Mouse (Mus musculus) embryo, embryonic 10.5 days (tissue): ENCODE results near the gene Clybl.

Experiments used
- DNase-seq: peaks from one replicate; pipeline ENCODE4 v3.0.0-alpha.2; 2015; ENCODE audit warnings: low spot score

Gene Clybl

GRCm38 (mm10) chr14:122300261-122300660 lies 118.8 kb downstream of the Clybl start:
- DNase-seq: no peak

- no peak for DNase-seq
These were observed 122.3 kb downstream of the Clybl start for GRCm38 (mm10) chr14:122303821-122304220.

- no peak for DNase-seq
These were observed 123.6 kb downstream of the Clybl start for GRCm38 (mm10) chr14:122305132-122305531.

- no peak for DNase-seq
These were observed 130.9 kb downstream of the Clybl start for GRCm38 (mm10) chr14:122312415-122312814.

- DNase-seq: no peak
These were observed 131.8 kb downstream of the Clybl start for GRCm38 (mm10) chr14:122313328-122313727.

GRCm38 (mm10) chr14:122315743-122316142 lies 134.2 kb downstream of the Clybl start:
- DNase-seq: no peak

GRCm38 (mm10) chr14:122322136-122322535 lies 140.6 kb downstream of the Clybl start:
- DNase-seq: peak; percentile 79

GRCm38 (mm10) chr14:122323838-122324458 lies 142.4 kb downstream of the Clybl start:
- no peak for DNase-seq

DNA sequence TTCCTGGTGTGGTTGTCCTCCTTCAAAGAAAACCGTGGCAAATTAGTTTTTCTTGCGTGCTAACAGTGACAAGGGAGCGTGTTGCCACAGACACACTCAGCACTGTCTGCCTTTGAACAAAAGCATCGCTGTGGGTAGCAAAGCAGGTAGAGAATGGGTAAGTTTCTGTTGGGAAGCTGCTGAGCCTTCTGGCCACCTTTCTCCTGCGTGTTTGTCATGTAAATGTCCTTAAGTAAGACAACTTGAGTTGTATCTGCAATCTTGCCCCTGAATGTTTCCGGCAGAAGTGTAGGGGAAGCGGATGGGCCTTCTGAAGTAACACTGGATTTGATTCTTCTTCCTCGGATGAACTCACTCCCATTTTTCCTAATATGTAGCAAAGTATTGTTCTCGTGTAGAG lies 148.6 kb downstream of the Clybl start:
- DNase-seq: no peak

- DNase-seq: no peak
These were observed 149.2 kb downstream of the Clybl start for GRCm38 (mm10) chr14:122330716-122331115.

GRCm38 (mm10) chr14:122331635-122332460 lies 150.3 kb downstream of the Clybl start:
- peak; percentile 10 for DNase-seq

- no peak for DNase-seq
These were observed 155.5 kb downstream of the Clybl start for GRCm38 (mm10) chr14:122336957-122337356.

GRCm38 (mm10) chr14:122338784-122339183 lies 157.3 kb downstream of the Clybl start:
- no peak for DNase-seq

DNA sequence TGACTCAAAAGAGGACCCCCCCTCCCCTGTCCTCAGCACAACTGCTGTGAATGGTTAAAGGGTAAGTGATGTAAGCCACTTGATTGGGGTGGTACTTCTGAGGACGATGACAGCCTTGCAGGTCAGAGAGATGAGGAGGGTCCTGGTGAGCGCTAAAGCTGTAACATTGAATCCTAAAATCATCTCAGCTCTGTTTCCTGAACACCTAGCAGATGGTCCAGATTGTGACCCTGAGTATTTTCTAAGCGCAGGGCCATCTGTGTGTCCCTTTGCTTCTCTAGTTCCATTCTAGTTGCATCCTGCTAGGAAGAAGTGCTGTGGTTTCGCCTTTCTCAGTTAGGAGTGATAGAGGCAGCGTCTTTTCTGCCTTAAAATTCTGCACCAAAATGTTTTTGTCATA lies 158.6 kb downstream of the Clybl start:
- no peak for DNase-seq

DNA sequence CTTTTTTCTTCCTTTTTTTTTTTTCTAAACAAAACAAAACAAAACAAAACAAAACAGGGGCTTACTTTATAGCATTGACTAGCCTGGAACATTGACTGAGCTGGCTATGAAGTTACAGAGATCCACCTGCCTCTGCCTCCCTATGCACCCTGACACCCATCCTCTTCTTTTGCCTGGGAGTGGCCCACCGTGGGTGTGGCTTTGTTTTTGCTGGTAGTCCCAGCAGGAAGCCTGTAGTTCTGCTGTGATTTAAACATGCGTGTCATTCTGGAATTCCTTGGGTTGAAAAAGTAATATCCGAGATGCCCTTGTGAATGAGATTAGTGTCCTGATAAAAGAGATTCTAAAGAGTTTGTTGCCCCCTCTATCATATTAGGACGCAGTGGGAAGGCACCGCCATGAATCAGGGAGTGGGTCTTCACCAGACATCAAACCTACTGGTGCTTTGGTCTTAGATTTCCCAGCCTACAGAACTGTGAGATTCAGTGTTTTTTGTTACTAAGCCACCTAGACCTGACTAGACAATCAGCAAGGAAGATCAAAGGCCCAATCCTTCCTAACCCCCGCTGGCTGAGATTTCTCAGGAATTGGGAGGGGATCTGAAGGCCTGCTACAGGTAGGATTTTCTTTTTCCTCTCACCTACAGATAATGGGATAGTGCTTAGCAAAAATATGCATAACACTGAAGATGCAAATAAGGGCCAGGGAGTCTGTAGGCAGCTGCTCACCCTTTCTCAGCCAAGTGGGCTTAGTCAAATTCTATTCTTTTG lies 160.3 kb downstream of the Clybl start:
- no peak for DNase-seq

DNA sequence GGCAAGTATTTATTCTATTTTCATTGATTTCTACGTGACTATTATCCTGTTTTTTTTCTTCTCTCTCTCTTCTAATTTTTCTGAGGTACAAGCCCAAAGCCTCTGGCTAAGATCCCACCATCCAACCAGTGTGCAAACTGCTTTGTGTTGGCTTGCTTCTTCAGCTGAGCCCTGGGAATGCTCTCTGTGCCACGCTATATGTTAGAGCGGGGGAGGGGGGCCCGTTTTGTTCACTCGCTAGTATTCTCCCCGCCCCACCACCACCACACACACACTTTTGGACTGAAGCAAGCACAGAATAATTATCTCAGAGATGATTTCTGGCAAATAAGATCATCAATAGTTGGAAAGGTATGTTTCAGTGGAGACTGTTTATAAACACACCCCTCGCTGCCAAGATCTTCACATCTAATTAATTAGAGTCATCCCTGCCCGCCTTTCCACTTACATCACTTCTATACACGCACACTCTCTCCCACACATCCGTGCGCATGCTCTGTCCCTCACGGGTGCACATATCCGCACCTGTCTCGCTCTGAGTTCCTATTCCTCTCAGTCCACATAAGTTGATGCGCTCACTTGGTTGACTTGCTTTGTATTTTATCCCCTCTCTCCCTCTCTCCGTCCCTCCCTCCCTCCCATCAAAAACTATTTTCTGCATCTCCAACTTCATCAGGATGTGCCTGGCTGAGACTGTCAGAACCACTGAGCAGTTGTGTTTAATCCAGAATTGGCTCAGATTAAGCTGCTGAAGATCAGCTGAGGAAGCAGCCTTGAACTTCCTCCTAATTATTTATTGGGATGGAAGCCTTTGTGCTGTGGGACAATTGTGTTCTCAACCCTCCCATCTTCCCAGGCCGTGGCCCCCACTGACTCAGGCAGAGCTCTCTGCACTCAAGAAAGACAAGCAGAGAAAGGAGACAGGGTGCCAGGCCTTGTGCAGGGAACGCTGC lies 163.0 kb downstream of the Clybl start:
- DNase-seq: peak; percentile 33

DNA sequence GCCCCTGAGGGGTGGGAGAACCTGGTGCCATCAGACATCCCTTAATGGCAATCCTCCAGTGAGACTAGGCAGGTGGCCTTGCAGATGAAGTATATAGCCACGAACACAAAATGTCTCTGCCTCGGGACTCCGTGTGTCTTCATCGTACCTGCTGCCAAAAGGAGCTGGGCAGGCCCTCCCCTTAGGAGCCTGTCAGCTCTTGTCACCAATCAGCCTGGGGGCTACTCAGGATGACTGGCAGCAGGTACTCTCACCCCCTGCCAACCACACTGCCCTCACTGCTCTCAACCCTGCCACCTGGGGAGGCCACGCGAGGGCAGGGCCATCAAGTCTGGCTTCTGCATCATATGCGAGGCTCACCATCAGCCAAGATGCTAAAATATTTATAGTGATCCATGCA lies 166.6 kb downstream of the Clybl start:
- DNase-seq: no peak

DNA sequence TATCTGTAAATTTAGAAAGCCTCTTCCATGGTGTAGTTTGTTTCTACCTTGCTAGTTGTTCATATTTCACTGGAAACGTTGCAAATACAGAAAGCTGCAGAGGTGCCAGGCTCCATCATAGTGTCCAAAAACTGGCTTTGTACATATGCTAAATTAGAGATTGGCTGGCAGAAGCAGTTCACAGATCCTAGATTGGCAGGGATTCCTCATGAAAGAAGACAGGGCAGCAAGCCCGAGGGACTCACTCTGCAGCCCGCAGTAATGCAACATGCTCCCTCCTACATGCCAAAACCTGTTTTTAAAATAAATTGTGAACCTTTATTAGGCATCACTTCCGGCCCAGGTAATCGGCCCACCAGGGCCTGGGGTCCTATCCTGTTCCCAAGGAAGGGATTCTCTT lies 167.8 kb downstream of the Clybl start:
- no peak for DNase-seq

DNA sequence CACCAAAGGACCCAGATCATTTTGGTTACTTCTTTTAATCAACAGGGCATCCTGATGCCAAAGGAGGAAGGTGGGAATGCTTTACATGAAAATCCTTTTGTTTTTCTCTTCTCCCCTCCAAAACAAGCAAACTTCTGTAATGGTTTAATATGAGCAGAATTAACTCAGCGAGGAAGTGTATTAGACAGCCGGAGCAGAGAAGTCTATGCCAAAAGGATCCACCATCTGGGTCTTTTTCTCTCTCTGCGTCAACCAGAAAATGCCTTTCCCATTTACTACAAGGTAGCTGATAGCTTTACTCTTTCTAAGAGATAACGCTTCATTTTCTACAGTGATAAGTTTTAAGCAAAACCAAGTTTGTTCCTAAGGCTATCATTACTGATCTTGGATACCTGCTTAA lies 168.3 kb downstream of the Clybl start:
- DNase-seq: no peak

DNA sequence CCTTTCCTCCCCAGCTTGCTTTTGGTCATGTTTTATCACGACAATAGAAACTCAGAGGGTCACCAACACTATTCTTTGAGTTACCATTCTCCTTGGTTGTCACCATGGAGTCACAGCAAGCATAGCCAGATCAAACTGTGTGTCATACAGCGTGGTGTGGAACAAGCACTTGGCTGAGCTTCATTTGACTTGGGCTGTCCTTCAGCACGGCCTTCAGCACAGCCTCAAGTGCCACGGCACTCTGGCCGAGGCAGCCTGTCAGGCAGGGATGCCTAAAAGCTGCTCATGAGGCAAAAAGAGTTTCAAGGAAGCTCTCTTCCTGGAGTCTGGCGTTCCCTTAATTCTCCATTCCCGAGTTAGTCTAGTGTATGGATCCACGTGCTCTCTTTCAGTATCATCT lies 169.3 kb downstream of the Clybl start:
- DNase-seq: no peak

DNA sequence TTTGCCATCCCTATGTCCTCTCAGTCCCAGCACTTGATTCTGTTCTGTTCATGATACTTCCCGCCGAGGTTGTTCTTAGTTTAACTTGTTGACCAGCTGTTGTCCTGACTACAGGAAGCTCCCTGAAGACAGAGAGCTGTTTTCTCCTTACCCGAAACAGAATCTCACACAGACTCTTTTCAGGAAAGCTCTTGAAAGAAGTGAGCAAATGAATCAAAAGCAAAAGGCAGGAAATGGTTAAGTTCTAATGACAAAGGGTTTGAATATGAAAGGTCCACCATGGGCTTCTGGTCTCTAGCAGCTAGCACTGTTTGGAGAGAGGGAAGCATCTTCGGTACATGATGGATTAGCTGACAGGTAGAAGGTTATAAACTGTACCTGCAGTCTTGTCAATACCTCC lies 175.8 kb downstream of the Clybl start:
- no peak for DNase-seq

- DNase-seq: no peak
These were observed 177.1 kb downstream of the Clybl start for GRCm38 (mm10) chr14:122358592-122358991.
